Mouse (Mus musculus) C3H10T1/2 (cell line): ENCODE results near the gene Gm19935. TPM values are rescaled to one million over a fixed set of nuclear protein-coding genes. Genes with fewer than 3 reads are reported as not detected.

Source experiments
- polyA plus RNA-seq, 2 experiments: library from polyadenylated mRNA; unstranded; fragments of >200 nt; fragmentation: generic; extraction: Trizol; gene quantifications; one replicate each; pipeline ENCODE4 v1.2.1; 2012; ENCODE audit warnings: missing spikeins in 2 of 2

Gene Gm19935
- polyA plus RNA-seq = not detected

GRCm38 (mm10) chr8:90817293-90817692 is at the start of gene Gm19935:
Gene Gm19935 (minus strand): TSS chr8:90817393.

GRCm38 (mm10) chr8:90828181-90828986 is 11.2 kb upstream of the Gm19935 start, which contains the start of gene Chd9:
Gene Chd9 (plus strand): TSS chr8:90828352.

Other genes starting within 250 kb of the Gm19935 start
- 10 to 100 TPM; 14.2 to 40.0 TPM for gene Chd9, start 11.0 kb upstream of the Gm19935 start, polyA plus RNA-seq